Mouse (Mus musculus) hematopoietic stem cell, adult 5-6 weeks (primary cell): ENCODE results near the gene Ndufb3. TPM values are rescaled to one million over a fixed set of nuclear protein-coding genes. Genes with fewer than 3 reads are reported as not detected.
"Not testable (repeated sequence)": the region's sequence is repeated elsewhere in the genome, so short reads cannot be mapped to it uniquely, and the experiment has no call there.

Source experiments
- ATAC-seq, 2 experiments: fragments of 125-278 bp in 1 of 2; replicated peaks in 1 of 2; 2 replicates each; pipeline ENCODE4 v1.8.0; 2016 to 2017; ENCODE audit warnings: inconsistent platforms in 2 of 2, mild to moderate bottlenecking in 2 of 2, moderate number of reproducible peaks in 2 of 2, low read depth in 1 of 2, moderate TSS enrichment in 1 of 2; ENCODE audit not compliant: low FRiP score in 2 of 2, poor library complexity in 2 of 2, severe bottlenecking in 2 of 2, insufficient read depth in 1 of 2, low TSS enrichment in 1 of 2
- total RNA-seq: library from RNA; stranded (forward); fragments of 172-1452, 232-1000 nt; gene quantifications from 2 replicates; pipeline ENCODE4 v1.2.3, GENCODE M21; 2017

The Ndufb3 gene
- total RNA-seq, 1 experiment from 2014 or later, result 51.0 TPM

DNA sequence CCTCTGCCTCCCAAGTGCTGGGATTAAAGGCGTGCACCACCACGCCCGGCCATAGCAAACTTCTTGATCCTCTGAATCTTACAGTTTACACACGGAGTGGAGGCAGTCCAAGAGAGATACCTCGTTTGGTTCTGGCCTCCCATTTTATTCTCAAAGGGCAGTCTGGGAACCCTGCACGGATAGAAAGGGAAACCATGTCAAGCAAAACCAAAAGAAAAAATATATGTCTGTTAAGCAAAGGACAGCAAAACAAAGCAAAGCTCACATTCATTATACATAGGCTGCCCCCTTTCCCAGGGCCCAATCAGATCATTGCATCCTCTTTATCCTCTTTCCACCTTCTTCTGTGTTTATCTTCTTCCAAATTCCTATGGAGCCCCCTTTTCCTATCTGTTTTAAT is 27.6 kb downstream of the Ndufb3 start:
- no peak for ATAC-seq

- ATAC-seq, result no peak
Observed at GRCm38 (mm10) chr1:58614424-58614823, 28.2 kb downstream of the Ndufb3 start.

- no peak for ATAC-seq
Observed at GRCm38 (mm10) chr1:58615146-58615545, 29.0 kb downstream of the Ndufb3 start.

DNA sequence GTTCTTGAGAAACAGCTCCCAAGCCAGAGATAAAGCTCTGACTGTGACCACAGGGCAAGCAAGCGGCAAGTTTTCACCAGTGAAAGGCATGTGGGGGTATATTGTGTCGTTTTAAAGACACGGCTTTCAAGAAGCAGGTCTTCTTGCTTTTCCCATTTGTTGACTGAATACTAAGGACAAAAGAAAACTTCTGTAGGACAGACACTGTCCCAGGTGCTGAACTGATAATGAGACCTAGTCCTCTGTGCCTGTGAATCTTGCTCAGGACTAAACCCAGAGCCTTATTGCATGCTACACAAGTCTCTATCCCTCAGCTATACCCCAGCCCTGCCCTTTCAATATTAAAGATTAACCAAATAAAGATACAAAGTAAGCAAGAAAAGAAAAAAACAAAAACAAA is 30.0 kb downstream of the Ndufb3 start:
- ATAC-seq, result no peak

DNA sequence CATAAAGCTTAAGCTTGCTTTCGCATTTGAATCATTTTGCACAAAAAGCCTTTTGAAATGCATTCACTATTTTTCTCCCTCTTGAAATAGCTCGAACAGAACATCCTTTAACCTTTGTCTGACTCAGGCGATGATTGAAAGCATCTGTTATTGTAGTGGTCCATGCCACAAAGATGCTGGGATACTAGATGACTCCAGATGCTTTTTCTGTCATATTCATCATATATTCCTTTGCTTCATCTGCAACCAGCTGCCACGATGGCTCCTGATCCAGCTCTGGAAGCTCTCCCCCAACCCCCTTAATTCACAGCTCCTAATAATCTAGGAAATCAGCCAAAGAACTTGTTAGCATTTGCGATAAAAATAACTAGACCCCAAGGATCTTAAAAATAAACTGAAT is 30.9 kb downstream of the Ndufb3 start:
- no peak for ATAC-seq

- ATAC-seq, result peak; percentile 88 to 93
Observed at GRCm38 (mm10) chr1:58617978-58618668, 31.9 kb downstream of the Ndufb3 start.

GRCm38 (mm10) chr1:58618766-58619165 is 32.6 kb downstream of the Ndufb3 start:
- ATAC-seq, result no peak

GRCm38 (mm10) chr1:58621251-58621650 is 35.1 kb downstream of the Ndufb3 start:
- no peak for ATAC-seq

DNA sequence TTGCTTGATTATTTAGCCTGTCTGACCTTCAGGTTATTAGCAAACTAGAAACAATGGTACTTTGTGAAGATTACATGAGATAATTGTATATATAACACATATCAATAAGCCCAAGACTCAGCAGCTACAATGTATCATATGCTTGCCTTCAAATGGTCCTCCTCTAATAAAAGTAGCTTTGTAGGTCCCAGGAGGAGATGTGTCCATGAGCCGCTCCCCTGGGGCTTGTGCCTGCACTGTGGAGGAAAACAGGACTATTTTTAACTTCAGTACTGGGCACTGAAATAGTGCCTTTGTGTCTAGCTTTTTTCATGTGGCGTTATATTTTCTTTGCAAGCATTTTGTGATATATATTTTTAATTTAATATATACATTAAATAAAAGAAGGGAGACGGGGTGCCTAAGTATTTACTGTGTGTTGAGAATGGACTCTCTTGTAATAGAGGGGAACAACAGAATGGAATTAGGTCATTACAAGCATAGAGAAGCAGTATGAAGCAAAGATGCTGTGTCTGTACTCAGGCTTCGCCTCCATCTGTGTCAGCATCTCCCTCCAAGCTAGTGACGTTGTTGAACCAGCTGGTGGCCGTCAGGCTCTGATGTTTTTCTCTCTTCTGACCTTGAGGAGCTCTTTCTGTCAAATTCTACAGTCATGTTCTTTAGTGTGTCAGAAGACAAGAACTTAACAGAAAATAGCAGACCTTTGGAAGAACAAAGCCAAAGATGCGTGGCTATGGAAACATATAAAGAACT is 36.0 kb downstream of the Ndufb3 start:
- no peak for ATAC-seq

GRCm38 (mm10) chr1:58628847-58629246 is 42.7 kb downstream of the Ndufb3 start:
- ATAC-seq, result not testable (repeated sequence)

Other genes with a start within 250 kb of the Ndufb3 start
- gene Bzw1, start 193.5 kb upstream of the Ndufb3 start, total RNA-seq, result 186 and 230 TPM in 2 replicates
- gene Clk1, start 162.3 kb upstream of the Ndufb3 start, total RNA-seq, result 916 and 987 TPM in 2 replicates
- 50.2 and 67.7 TPM in 2 replicates for gene Nif3l1, start 141.2 kb upstream of the Ndufb3 start, total RNA-seq
- 66.9 and 94.8 TPM in 2 replicates for gene Ppil3, start 140.9 kb upstream of the Ndufb3 start, total RNA-seq
- gene Orc2, start 81.3 kb upstream of the Ndufb3 start, total RNA-seq, result 70.3 and 87.7 TPM in 2 replicates
- gene Fam126b, start 61 bp upstream of the Ndufb3 start, total RNA-seq, result 17.9 and 35.1 TPM in 2 replicates
- not detected in 2 replicates for gene Als2cr12, start 109.6 kb downstream of the Ndufb3 start, total RNA-seq
- 89.9 and 127 TPM in 2 replicates for gene Cflar, start 125.1 kb downstream of the Ndufb3 start, total RNA-seq
- gene Casp8, start 209.0 kb downstream of the Ndufb3 start, total RNA-seq, result 145 and 152 TPM in 2 replicates